Mouse (Mus musculus) small intestine, adult 10 weeks (tissue): ENCODE data around the gene Fam178b. TPM values are rescaled to one million over a fixed set of nuclear protein-coding genes. Genes with fewer than 3 reads are reported as not detected.

Source experiments
- polyA plus RNA-seq: library from polyadenylated mRNA; stranded (reverse); fragments of 350-450 nt; fragmentation: Illumina TruSeq; extraction: RNeasy Lipid Tissue Mini Kit (QIAGEN cat#74804); gene quantifications from one replicate; pipeline ENCODE4 v1.2.3, GENCODE M21; 2014; ENCODE audit warnings: low replicate concordance

The Fam178b gene
- polyA plus RNA-seq, result not detected

GRCm38 (mm10) chr1:36682620-36683355 is at the start of gene Fam178b:
Gene Fam178b, minus strand, starts transcription at chr1:36683183.

GRCm38 (mm10) chr1:36714311-36714710 is 31.3 kb upstream of the Fam178b start, which contains the start of gene Actr1b:
Gene Actr1b, minus strand, starts transcription at chr1:36714422.

GRCm38 (mm10) chr1:36709854-36710280 is 26.9 kb upstream of the Fam178b start, which contains the start of gene 4933424G06Rik:
Gene 4933424G06Rik, plus strand, starts transcription at chr1:36710149.

GRCm38 (mm10) chr1:36691271-36692155 is 8.5 kb upstream of the Fam178b start, which contains the start of gene Cox5b:
Gene Cox5b, plus strand, starts transcription at chr1:36691449.

GRCm38 (mm10) chr1:36558031-36558993 is 124.7 kb downstream of the Fam178b start, which contains the start of gene Sema4c:
Gene Sema4c, minus strand, starts transcription at chr1:36558349.

GRCm38 (mm10) chr1:36546888-36547471 is 136.0 kb downstream of the Fam178b start, which contains the start of gene Ankrd39:
Gene Ankrd39, minus strand, starts transcription at chr1:36547445.

GRCm38 (mm10) chr1:36539186-36539585 is 143.8 kb downstream of the Fam178b start, which contains the start of gene Gm42417:
Gene Gm42417, minus strand, starts transcription at chr1:36539429.

GRCm38 (mm10) chr1:36536783-36537182 is 146.2 kb downstream of the Fam178b start, which contains the start of gene Ankrd23:
Gene Ankrd23, minus strand, starts transcription at chr1:36536883.

Other genes starting within 250 kb of the Fam178b start
- 2.9 TPM for gene Lman2l, start 237.9 kb downstream of the Fam178b start, polyA plus RNA-seq
- gene Cnnm4, start 211.6 kb downstream of the Fam178b start, polyA plus RNA-seq, result 13.8 TPM
- 3.8 TPM for gene Cnnm3, start 171.3 kb downstream of the Fam178b start, polyA plus RNA-seq
- not detected for gene Ankrd23, start 146.3 kb downstream of the Fam178b start, polyA plus RNA-seq
- gene Gm42417, start 143.8 kb downstream of the Fam178b start, polyA plus RNA-seq, result not detected
- 1.0 TPM for gene Ankrd39, start 135.7 kb downstream of the Fam178b start, polyA plus RNA-seq
- gene Sema4c, start 124.8 kb downstream of the Fam178b start, polyA plus RNA-seq, result 0.19 TPM
- gene Cox5b, start 8.3 kb upstream of the Fam178b start, polyA plus RNA-seq, result 69.1 TPM
- gene 4933424G06Rik, start 27.0 kb upstream of the Fam178b start, polyA plus RNA-seq, result not detected
- 8.6 TPM for gene Actr1b, start 31.2 kb upstream of the Fam178b start, polyA plus RNA-seq
- not detected for gene Zap70, start 78.6 kb upstream of the Fam178b start, polyA plus RNA-seq